Mouse (Mus musculus): ENCODE measurements at regions not wholly inside any gene's neighbourhood (a gene's known extent, or its start where the extent isn't known, plus 50 kb on each side); places are given as distances from the start of the nearest gene placed in this dataset.

- no peak for DNase-seq (ENCODE audit: low read depth, low spot score)
Observed at GRCm38 (mm10) chr1:81913561-81913964, 319.3 kb upstream of the Gm9747 start.

GRCm38 (mm10) chr1:81916840-81917239, 316.1 kb upstream of the Gm9747 start:
- no peak for DNase-seq (ENCODE audit: low read depth, low spot score)

- DNase-seq (ENCODE audit: low read depth, low spot score), result no peak
Observed at GRCm38 (mm10) chr1:81927721-81928120, 305.2 kb upstream of the Gm9747 start.

GRCm38 (mm10) chr1:81933064-81933463, 299.8 kb upstream of the Gm9747 start:
- DNase-seq (ENCODE audit: low read depth, low spot score), result no peak

GRCm38 (mm10) chr1:81945236-81945635, 287.7 kb upstream of the Gm9747 start:
- DNase-seq (ENCODE audit: low read depth, low spot score), result no peak

GRCm38 (mm10) chr1:81950140-81950550, 282.8 kb upstream of the Gm9747 start:
- DNase-seq (ENCODE audit: low read depth, low spot score), result no peak

GRCm38 (mm10) chr1:81950853-81951252, 282.1 kb upstream of the Gm9747 start:
- DNase-seq (ENCODE audit: low read depth, low spot score), result no peak

GRCm38 (mm10) chr1:81951493-81952011, 281.4 kb upstream of the Gm9747 start:
- DNase-seq (ENCODE audit: low read depth, low spot score), result no peak

- no peak for DNase-seq (ENCODE audit: low read depth, low spot score)
Observed at GRCm38 (mm10) chr1:81952095-81952494, 280.8 kb upstream of the Gm9747 start.

- DNase-seq (ENCODE audit: low read depth, low spot score), result no peak
Observed at GRCm38 (mm10) chr1:81954507-81954906, 278.4 kb upstream of the Gm9747 start.

GRCm38 (mm10) chr1:81967062-81967461, 265.9 kb upstream of the Gm9747 start:
- DNase-seq (ENCODE audit: low read depth, low spot score), result no peak

GRCm38 (mm10) chr1:81967746-81968295, 265.1 kb upstream of the Gm9747 start:
- DNase-seq (ENCODE audit: low read depth, low spot score), result no peak

GRCm38 (mm10) chr1:81972575-81972974, 260.3 kb upstream of the Gm9747 start:
- DNase-seq (ENCODE audit: low read depth, low spot score), result no peak

- DNase-seq (ENCODE audit: low read depth, low spot score), result no peak
Observed at GRCm38 (mm10) chr1:81973481-81973880, 259.4 kb upstream of the Gm9747 start.

- DNase-seq (ENCODE audit: low read depth, low spot score), result peak; percentile 72
Observed at GRCm38 (mm10) chr1:82007943-82008342, 225.0 kb upstream of the Gm9747 start.

- DNase-seq (ENCODE audit: low read depth, low spot score), result no peak
Observed at GRCm38 (mm10) chr1:82008805-82009204, 224.1 kb upstream of the Gm9747 start.

GRCm38 (mm10) chr1:82010995-82011394, 221.9 kb upstream of the Gm9747 start:
- no peak for DNase-seq (ENCODE audit: low read depth, low spot score)

GRCm38 (mm10) chr1:82015341-82015740, 217.6 kb upstream of the Gm9747 start:
- DNase-seq (ENCODE audit: low read depth, low spot score), result no peak

- no peak for DNase-seq (ENCODE audit: low read depth, low spot score)
Observed at GRCm38 (mm10) chr1:82018701-82019404, 214.1 kb upstream of the Gm9747 start.

GRCm38 (mm10) chr1:82027761-82028160, 205.2 kb upstream of the Gm9747 start:
- DNase-seq (ENCODE audit: low read depth, low spot score), result no peak

- no peak for DNase-seq (ENCODE audit: low read depth, low spot score)
Observed at GRCm38 (mm10) chr1:82031130-82031529, 201.8 kb upstream of the Gm9747 start.

GRCm38 (mm10) chr1:82032410-82032809, 200.5 kb upstream of the Gm9747 start:
- DNase-seq (ENCODE audit: low read depth, low spot score), result no peak

GRCm38 (mm10) chr1:82038171-82038570, 194.7 kb upstream of the Gm9747 start:
- no peak for DNase-seq (ENCODE audit: low read depth, low spot score)
